Mouse (Mus musculus): ENCODE data around the gene Fam208b.

- TF ChIP-seq POLR2A (IDR thresholded peaks at IDR 0.05; ENCODE audit: insufficient read depth, low read length) (no peak), CTCF (IDR thresholded peaks at IDR 0.05; ENCODE audit: low read depth, low read length) (no peak)
Measured at GRCm38 (mm10) chr13:3544925-3545324, 66.0 kb downstream of the Fam208b start.

All from ES-Bruce4 (cell line).